Mouse (Mus musculus) cerebellum, postnatal 25 days (tissue): ENCODE data around the gene Tchp.

Source experiments
- DNase-seq, 2 experiments: peaks; one replicate each; pipeline ENCODE4 v3.0.0; 2021; ENCODE audit warnings: mixed read lengths in 2 of 2

The Tchp gene

DNA sequence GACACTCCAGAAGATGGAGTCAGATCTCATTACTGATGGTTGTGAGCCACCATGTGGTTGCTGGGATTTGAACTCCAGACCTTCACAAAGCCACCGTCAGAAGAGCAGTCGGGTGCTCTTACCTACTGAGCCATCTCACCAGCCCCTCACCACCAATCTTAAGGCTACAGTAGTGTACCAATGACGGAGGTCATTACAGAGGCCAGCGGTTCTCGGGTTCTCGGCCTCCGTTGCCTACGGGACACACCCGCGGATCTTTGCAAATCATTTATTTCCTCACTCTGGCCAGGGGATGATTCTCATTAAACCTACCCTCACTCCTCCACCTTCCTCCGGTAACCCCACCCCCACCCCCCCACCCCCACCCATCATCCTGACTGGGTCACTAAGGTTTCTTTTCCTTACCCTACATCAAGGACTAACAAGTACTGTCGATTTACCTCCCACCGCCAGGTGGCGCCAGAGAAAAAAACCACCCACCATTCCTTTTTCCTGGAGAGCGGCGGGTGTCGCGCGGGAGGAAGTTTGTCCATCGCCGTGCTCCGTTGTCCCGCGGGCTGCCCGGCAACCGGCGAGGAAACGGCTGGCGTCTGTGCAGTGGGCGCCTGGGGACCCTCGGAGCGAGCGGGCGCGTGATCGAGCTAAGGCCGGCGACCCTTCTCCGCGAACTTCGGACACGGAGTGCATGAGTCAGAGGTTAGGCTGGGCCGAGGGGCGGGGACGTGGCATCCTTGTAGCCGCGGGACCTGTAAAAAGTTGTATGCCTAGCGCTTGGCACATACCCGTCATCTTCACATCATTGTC lies at the start of gene Tchp:
Tchp (plus strand) TSS at position 496 of the 804 bp plus-strand sequence.
- DNase-seq: peak; percentile 97 to 99

DNA sequence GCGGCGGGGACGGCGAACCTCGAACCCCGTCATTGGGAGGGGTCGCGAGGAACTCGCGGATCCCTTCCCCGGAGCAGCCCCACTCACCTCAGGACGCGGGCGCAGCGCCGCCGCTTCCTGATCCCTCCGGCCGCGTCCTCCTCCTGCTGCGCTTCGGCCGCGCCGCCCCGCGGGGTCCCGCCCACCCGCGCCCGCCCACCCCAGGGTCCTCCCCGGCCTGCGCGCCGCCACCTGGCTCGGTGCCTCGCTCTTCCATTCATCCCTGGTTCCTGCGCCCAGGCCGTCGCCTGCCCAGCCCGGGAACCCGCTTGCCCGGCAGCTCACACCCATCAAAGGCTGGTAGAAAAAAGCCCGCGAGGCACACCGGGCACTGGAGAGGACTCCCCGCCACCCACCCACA lies 49.3 kb upstream of the Tchp start, which contains the start of gene Trpv4:
Trpv4 (minus strand) TSS at position 167 of the 400 bp plus-strand sequence.
- DNase-seq: no peak

DNA sequence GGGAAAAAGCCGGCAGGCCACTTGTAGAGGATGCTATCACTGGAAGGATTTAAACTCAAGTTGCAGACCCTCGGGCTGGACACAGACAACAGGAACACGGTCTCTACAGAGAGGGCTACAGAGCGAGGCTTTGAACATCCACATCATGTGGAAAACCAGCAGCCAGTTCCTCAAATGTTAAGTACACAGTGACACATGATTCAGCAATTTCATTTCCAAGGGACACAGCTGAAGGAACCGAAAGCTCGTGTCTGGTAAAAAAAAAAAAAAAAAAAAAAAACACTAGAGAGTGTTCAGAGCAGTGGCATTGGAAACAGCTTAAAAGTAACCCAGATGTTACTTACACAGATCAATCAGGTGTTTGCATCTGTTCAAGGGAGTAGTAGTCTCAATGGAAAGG lies 46.5 kb upstream of the Tchp start:
- no peak for DNase-seq

DNA sequence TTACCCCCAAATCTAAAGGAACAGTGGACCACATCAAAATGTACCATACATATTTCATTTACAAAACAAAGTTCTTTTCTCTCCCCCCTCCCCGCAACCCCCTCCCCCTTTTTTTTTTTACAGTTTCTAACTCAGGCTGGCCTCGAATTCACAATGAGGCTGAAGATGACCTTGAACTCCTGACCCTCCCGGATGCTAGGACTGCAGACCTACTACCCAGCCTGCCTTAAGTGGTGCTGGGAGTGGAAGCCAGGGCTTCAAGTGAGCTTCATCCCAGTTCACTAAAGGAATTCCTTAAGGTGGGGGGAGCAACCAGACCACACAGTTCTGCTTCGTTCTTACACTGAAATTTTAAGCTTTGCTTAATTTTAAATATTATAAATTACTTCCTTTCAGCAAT lies 43.4 kb upstream of the Tchp start:
- DNase-seq: no peak

DNA sequence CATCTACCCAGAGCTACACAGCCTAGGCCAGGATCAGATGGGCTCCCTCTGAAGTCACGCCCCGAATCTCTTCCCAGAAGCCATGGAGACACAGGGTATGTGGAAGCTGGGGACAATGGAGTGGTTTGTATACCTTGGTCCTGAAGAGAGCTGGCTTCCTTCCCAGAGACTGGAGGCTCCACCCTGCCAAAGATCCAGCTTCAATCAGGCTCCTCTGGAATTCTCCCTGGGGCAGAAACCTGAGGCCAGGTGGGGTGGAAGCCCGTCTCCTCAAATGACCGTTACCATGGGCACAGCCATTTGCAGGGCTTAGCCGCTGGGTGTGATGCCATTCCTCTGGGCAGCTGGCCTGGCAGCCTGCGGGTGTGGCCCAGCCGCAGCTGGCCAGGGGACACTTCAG lies 42.8 kb upstream of the Tchp start:
- no peak for DNase-seq

DNA sequence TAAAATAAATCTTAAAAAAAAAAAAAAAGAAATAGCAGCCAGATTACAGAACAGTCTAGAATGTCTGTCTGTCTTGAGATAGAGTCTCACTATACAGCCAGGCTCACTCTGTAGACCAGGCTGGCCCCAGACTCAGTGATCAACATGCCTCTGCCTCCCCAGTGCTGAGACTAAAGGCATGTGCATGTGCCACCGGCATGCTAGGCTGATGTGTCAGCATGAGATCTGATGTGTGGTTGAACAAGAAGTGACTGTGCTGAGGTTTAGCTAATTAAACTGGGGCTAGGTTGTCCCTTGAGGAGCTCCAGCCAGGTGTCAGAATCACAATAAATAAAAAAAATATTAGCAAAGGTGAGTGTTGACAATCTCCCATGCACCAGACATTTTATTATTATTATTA lies 40.9 kb upstream of the Tchp start:
- DNase-seq: no peak

DNA sequence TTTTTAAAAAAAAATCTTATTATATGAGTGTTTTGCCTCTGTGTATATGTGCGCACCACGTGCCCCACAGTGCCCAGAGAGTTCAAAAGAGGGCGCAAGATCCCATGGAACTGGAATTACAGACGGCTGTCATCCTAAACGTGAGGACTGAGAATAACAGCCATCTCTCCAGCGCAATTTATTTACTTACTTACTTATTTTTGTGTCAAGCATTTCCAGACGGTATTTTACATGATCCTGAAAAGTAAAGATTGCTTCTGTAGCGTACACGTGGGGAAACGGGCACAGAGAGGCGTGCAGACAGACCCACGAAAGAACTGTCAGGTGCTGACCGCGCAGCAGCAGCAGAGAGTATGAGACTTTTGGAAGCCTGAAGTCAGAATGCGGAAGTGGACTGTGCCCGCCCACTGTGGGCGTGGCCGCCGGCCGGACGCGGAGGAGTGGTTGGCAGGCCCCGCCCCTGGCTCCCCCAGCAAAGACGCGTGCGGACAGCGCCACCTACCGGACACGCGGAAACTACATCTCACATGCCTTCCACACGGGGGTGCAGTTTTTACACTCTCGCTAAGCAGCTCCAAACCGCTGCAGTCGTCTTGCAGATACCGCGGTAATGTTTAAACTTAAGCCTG lies 40.2 kb upstream of the Tchp start:
- DNase-seq: peak; percentile 99

DNA sequence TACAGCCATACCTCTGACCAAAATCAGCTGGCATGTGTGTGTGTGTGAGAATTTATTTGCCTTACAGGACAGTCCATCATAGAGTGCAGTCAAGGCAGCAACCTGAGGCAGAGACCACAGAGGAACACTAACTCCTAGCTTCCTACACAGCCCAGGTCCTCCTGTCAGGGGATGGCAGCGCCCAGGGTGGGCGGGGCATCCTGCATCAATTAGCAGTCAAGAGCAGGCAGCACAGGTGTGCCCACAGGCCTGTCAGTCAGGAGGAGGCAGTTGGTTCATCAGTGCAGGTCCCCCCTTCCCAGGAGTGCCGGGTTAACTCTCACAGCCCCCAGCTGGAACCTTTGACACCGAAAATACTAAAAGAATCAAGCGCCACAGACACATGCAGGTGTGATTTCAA lies 38.5 kb upstream of the Tchp start:
- no peak for DNase-seq

DNA sequence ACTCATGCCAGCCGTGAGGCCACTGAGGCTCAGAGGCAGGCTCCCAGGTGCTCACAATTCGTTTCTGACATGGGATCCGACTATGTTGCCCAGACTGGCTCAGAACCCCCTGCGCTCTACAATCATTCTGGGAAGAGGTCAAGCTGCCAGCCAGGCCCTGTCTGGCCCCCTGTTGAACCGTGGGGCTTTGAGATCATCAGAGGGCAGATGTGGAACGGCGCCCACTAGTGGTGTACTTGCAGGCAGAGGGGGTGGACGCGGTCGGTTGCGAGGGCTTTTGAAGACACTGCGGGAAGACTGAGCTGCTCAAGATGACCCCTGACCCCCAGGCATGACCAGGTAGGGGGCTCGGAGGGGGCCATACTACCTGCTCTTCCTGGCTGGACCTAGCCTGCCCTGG lies 34.4 kb upstream of the Tchp start:
- DNase-seq: no peak

DNA sequence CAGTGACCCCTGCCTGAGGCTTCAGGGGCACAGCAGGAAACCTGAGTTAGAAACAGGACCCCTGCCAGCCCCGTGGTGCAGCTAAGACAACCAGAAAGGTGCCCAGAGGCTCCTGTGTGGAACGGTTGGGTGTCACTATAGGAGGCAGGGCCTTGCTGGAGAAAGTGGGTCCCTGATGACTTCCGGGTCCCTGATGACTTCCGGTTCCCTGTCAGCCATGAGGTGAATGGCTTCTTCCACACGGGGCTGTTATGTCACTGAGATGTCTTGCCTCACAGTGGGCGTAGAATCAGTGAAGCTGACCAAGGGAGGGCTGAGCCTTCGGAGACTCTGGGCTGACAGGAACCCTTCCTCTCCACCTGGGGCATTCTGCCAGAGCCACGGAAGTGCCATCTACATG lies 33.0 kb upstream of the Tchp start:
- DNase-seq: no peak

DNA sequence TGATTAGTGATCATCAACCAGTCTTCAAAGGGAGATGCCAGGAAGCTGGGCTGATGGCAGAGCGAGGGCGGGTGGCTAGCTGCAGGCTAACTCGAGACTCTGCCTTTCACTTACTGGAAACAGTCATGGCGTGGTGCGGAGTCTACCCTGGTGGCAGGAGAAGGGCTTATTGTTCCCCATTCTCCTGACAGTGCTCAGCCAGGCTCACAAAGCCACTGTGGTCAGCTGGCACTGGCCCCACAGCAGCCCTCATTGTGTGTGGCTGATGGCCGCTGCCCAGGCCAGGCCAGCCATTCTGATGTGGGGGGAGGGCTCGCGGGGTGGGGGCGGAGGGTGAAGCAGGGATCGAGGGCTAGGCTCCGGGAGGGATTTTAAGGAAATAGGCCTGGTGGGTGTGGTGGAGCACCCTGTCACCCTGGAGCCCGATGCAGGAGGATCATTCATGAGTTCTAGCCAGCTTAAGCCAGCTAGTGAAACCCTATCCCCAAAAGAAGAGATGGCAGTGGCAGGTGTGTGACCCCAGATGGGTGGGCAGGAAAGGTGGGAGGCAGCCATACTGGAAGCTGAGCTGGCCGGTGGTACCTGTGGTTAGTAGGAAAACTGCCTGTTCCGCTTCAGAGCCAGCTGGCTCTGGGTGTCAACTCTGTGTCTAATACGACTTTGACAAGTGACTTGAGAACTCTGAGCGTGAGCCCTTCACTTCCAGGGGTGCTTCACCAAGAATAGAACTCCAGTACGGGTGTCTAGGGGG lies 27.5 kb upstream of the Tchp start:
- DNase-seq: peak in 1 of 2 experiments; percentile 53

DNA sequence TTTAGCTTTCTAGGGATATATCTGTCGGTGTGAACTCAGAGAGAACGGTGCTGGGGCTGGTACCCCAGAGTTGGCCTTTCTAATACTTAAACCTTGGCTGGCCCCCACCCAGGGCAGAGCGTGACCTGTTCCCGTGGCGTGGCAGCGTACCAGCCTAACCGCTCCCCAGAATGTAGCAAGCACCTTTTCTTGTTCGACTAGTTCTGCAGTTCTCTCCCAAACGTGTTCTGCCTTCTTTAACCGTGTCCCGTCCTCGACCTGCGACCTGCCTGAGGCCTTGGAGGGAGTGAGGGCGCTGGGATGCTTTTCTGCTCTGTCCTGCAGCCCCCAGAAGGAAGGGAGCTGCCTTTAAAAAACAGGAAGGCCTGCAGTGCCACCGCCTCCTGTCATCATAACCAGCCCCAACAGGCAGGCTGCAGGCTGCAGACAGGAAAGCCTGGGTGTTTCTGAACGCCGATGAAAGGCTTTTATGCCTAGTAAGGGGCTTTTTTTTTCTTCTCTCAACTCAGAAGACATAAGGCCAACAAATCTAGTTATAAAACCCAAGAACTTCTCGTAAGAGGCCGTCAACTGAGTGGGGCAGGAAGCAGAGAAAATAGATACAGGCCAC lies 26.8 kb upstream of the Tchp start:
- DNase-seq: no peak

DNA sequence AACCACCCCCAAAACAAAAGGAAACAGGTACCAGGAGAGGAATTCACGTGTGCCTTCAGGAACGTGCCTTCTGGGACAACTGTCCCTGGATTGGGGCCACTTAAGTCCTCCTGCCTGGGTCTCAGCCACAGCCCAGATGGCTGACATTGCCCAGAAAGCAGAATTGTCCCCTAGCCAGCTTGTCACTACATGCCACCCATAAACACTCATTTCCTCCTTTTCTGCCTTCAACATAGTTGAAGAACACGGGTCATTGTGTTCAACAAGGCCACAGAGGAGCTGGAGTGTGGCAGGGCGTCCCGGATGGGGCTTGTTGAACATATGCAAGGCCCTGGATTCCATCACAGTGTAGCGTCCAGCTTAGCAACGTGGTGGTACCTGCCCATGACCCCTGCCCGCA lies 25.8 kb upstream of the Tchp start:
- peak; percentile 71 to 81 for DNase-seq

DNA sequence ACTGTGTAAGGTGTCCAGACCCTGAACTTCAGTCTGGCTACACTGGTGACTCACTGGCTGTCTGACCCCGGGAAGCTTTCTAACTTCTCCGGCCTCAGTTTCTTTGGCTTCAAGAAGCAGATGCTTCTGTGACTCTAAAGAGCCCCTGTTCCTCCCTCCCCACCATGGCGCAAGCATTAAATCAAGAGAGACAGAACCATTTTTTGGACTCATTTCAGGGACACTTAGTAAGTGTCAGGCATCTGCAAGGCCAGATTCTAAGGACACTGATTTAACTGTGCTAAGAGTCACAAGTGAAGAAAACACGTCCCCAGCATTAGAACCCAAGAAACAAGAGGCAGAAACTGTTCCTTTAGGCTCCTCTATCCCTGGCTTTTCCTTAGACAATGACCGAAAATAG lies 21.6 kb upstream of the Tchp start:
- DNase-seq: no peak

DNA sequence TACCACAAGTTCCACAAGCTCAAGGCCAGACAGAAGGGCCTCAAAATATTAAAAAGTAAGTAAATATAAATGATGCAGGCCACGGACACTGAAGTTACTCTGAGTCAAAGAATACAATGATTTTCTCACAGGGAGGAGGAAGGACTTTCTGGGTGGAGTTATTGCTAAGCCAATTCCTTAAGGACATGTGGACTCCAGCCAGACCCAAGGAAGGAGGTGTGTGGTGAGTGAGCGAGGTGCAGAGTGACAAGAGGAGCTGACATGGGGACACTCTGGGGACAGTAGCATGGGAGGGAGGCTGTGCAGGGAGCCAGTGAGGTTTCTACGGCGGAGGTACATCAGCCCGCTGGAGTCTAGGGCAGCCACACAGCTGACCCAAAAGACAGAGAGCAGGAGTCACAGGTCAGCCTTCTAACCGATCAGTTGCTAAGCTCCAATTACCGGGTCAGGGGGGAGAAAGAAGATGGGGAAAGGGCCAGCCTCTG lies 20.8 kb upstream of the Tchp start:
- no peak for DNase-seq

DNA sequence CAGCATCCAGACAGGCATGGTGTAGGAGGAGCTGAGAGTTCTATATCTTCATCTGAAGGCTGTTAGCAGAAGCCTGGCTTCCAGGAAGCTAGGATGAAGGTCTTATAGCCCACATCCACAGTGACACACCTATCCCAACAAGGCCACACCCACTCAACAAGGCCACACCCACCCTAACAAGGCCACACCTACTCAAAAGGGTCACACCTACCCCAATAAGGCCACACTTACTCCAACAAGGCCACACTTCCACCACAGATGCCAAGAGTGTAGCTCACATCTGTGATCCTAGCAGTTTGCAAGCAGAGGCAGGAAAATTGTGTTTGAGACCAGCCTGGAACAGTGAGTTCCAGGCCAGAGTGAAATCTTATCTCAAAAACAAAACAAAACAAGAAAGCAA lies 19.7 kb upstream of the Tchp start:
- DNase-seq: no peak

DNA sequence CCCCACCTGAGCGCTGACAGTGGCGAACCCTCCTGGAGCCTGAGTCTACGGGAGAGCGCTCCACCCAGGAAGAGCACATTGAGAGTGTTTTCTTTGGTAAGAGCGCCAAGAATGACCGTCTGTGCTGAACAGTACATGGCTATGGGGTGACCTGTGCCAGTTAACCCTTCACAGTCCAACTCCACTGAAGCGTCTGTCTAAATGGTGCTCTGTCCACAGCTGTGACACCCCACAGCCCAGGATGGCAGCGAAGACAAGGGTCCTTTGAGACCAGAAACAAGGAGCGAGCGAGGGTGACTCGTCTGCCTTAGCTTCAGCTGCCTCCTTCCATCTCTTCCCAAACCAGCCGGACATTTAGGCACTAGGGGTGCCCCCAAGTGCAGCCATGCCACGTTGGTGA lies 18.9 kb upstream of the Tchp start:
- no peak for DNase-seq

DNA sequence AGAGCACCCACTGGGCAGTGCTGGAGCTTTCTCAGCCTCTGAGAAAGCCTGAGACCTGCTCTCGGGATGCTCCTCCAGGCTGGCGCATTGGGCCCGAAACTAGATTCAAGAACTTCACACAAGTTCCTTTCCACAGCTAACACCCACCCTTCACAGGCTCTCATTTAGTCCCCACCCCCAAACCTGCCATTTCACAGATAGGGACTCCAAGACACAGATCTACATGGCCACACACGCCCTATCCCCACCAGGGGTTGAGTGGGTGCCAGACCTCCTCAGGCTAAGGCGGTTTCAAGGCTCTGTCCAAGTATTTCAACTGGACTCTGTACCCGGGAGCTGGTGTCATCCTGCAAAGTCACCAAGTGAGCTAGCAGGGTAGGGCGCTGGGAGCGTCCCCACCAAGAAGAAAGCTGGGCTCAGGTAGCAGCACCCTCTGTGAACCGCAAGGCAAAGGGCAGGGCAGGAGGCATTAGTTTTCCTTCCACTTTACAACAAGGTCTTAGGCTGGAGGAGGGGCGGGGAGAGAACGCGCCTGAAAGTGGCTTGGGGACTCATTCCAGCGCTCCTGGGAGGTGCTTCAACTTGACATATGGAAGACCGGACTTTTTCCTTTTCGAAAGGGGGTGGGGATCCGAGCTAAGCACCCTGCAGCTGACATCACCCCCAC lies 17.7 kb upstream of the Tchp start:
- DNase-seq: peak; percentile 34 to 42

DNA sequence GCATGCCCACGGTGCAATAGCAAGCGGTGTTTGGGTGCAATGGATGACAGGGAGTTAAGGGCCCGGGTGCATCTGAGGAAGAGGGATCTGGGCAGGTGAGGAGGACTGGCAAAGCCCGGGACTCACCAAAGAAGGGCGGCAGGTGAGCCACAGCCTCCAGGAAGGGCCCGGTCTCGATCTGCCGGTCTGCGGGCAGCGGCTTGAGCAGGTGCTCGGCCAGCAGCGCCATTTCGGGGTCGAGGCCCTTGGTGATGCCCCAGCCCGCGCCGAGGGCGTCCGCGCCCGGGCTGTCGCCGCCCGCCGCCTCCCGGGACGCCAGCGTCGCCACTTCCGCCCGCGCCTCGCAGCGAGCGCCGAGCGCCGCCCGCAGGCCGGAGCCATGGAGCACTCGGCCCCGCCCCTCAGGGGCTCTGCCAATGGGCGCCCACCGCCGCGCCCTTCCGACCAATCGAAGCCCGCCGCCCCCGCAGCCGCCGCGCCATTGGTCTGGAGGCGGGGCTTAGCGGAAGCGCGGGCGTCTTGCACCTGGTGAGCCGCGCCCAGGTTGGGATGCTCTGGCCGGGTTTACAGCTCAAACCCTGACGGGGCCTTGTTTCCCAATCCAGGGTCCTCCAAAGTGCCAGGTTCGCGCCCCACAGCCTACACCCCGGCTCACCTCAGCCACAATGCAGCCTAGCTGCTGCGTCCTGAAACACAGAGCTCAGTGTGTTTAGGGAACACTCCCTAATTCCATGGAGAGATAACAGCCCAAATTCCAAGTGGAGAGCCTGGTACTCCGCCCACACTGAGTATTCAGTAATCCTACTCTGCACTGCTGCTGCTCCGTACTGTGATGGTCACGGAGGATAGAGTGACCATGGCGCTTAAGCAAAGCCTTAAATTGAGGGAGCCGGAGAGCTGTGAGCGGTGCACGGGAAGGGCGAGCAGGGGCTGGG lies 16.7 kb upstream of the Tchp start, which contains the start of gene Gltp:
Gltp (minus strand) TSS at position 352 of the 935 bp plus-strand sequence.
- peak; percentile 95 to 98 for DNase-seq

DNA sequence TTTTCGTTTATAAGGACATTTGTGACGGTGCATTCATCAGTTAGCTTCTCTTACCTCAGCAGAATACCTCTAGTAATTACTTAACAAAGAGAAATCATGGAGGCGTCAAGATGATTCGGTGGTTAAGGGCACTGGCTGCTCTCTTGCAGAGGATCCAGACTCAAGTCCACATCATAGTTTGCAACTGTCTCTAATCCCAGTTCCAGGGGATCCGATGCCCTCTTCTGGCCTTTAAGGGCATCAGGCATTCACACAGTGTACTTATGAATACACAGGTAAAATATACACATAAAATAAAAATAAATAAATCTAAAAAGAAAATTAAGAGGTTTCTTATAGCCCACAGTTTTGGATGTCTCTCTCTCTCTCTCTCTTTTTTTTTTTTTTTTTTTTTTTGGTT lies 11.8 kb upstream of the Tchp start:
- no peak for DNase-seq

DNA sequence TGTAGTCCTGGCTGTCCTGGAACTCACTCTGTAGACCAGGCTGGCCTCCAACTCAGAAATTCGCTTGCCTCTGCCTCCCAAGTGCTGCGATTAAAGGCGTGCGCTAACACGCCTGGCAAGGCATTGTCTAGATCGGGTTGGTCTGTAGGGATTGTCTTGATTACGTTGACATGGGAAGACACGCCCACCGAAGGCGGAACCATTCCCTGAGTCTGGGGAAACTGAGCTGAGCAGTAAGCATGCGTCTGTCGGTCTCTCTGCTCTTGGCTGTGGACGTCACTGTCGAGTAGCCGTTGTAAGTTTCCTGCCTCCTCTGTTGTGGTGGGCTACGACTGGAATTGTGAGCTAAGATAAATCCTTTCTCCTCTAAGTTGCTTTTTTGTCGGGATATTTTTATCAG lies 10.6 kb upstream of the Tchp start:
- DNase-seq: no peak
